Mouse (Mus musculus) erythroblast, adult 5-6 weeks (primary cell): ENCODE measurements around the gene Tnp2. TPM values are rescaled to one million over a fixed set of nuclear protein-coding genes. Genes with fewer than 3 reads are reported as not detected.

ENCODE experiments used
- total RNA-seq, 2 experiments: library from RNA; stranded (forward) in 1 of 2; stranded (reverse) in 1 of 2; fragments of 150-400 nt in 1 of 2; fragments of 200-764, 138-1000 nt in 1 of 2; gene quantifications; 2 replicates each; pipeline versions ENCODE4 v1.2.3 to v1.2.4; 2015 to 2017; ENCODE audit warnings: low replicate concordance in 2 of 2

Tnp2 gene
- total RNA-seq, 2 experiments from 2014 or later, result not detected

Other genes with a start within 250 kb of the Tnp2 start
- gene Dexi, start 245.6 kb downstream of the Tnp2 start, total RNA-seq (2015; ENCODE audit: low replicate concordance), result 2.5 TPM in 1 of 2 replicates, not detected in the other
- gene Dexi, start 245.6 kb downstream of the Tnp2 start, total RNA-seq (2017; ENCODE audit: low replicate concordance), result 1.4 TPM in 1 of 2 replicates, not detected in the other
- 4.0 and 6.9 TPM in 2 replicates for gene Clec16a, start 243.3 kb downstream of the Tnp2 start, total RNA-seq (2015; ENCODE audit: low replicate concordance)
- gene Clec16a, start 243.3 kb downstream of the Tnp2 start, total RNA-seq (2017; ENCODE audit: low replicate concordance), result 4.6 and 5.4 TPM in 2 replicates
- gene Socs1, start 3.1 kb downstream of the Tnp2 start, total RNA-seq (2015; ENCODE audit: low replicate concordance), result 0.84 TPM in 1 of 2 replicates, not detected in the other
- 0.56 and 1.2 TPM in 2 replicates for gene Socs1, start 3.1 kb downstream of the Tnp2 start, total RNA-seq (2017; ENCODE audit: low replicate concordance)
- not detected in 2 replicates for gene Prm3, start 2.3 kb upstream of the Tnp2 start, total RNA-seq (2015; ENCODE audit: low replicate concordance)
- not detected in 2 replicates for gene Prm3, start 2.3 kb upstream of the Tnp2 start, total RNA-seq (2017; ENCODE audit: low replicate concordance)
- gene Prm2, start 7.5 kb upstream of the Tnp2 start, total RNA-seq (2015; ENCODE audit: low replicate concordance), result not detected in 2 replicates
- not detected in 2 replicates for gene Prm2, start 7.5 kb upstream of the Tnp2 start, total RNA-seq (2017; ENCODE audit: low replicate concordance)
- gene Prm1, start 17.2 kb upstream of the Tnp2 start, total RNA-seq (2015; ENCODE audit: low replicate concordance), result not detected in 2 replicates
- not detected in 2 replicates for gene Prm1, start 17.2 kb upstream of the Tnp2 start, total RNA-seq (2017; ENCODE audit: low replicate concordance)
- gene Gm11172, start 24.3 kb upstream of the Tnp2 start, total RNA-seq (2015; ENCODE audit: low replicate concordance), result not detected in 2 replicates
- not detected in 2 replicates for gene Gm11172, start 24.3 kb upstream of the Tnp2 start, total RNA-seq (2017; ENCODE audit: low replicate concordance)
- gene Rmi2, start 46.4 kb upstream of the Tnp2 start, total RNA-seq (2015; ENCODE audit: low replicate concordance), result 0.96 and 3.8 TPM in 2 replicates
- gene Rmi2, start 46.4 kb upstream of the Tnp2 start, total RNA-seq (2017; ENCODE audit: low replicate concordance), result 1.3 and 2.1 TPM in 2 replicates